Mouse (Mus musculus): ENCODE measurements around the gene 0610030E20Rik. TPM values are rescaled to one million over a fixed set of nuclear protein-coding genes. Genes with fewer than 3 reads are reported as not detected.

The 0610030E20Rik gene
- polyA plus RNA-seq (2015; fragmentation: Nextera tagmentation; extraction: Ambion mirVana): 25.9 and 26.1 TPM in 2 replicates

DNA sequence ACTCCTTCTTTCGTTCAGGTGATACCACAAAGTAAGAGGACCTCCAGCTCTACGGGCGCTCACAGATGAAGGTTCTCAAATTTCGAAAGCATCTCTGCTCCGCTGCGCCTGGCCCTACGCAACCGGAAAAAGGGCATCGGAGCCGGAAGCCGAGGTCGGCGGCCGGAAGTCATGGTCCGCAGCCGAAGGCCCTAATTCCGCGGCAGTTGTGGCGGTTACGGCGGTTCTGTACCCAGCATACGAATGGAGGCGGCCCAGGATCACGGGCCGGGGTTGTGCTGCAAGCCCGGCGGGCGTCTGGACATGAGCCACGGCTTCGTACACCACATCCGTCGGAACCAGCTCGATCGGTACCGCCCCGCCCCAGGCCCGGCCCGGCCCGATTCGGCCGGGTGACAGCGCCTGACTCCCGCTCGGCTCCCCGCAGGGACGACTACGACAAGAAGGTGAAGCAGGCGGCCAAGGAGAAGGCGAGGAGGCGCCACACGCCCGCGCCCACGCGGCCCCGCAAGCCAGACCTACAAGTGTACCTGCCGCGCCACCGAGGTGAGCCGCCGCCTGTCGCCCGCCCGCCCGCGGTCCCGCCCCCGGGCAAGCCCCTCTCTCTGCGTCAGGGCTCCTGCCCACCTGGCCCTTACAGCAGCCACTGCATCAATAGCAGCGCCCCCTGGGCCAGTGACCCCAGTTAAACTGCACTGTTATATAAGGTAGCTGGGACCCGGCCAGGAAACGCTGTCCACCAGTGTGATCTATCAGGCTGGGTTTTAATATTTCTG, at the start of gene 0610030E20Rik:
Gene 0610030E20Rik (plus strand): TSS at position 152 of the 776 bp plus-strand sequence.
- H3K9me3 ChIP-seq: no peaks in the 10 kb centered on the region
- under 1% methylated on average over 72 of the region's 72 CpGs for WGBS
- peaks cover 7% of the 10 kb centered on the region; the same call in 1 of the 2 replicates for H3K36me3 ChIP-seq
- H3K4me3 ChIP-seq (replicated peaks): peak within 1 kb of the TSS; percentile 81
- peak; percentile 80 for ATAC-seq
- peak within 1 kb of the TSS; percentile 90 for H3K27ac ChIP-seq
- H3K4me2 ChIP-seq (replicated peaks): peak within 1 kb of the TSS; percentile 82
- peaks cover 17% of the 10 kb centered on the region for H3K4me1 ChIP-seq (replicated peaks)
- no peaks in the 10 kb centered on the region for H3K27me3 ChIP-seq (replicated peaks)
- H3K9ac ChIP-seq: peak within 1 kb of the TSS; percentile 86

DNA sequence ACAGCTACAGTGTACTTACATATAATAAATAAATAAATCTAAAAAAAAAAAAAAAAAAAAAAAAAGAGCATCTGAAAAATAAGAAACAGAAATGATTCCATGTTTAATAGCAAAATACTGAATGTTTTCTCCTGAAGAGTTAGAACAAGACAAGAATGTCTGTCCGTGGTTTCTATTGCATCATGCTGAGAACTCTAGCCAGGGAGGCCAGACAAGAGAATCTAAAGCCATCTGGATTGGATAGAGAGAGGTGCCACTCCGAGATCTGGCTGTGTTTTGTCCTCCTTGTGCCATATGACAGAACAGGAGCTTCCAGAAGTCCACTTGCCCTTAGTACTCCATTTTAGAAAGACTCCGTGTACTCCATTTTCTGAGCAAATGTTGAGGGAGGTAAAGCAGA, 49.3 kb upstream of the 0610030E20Rik start:
- no peak overlapping the region for H3K4me2 ChIP-seq (replicated peaks)
- no peak for ATAC-seq
- H3K27ac ChIP-seq: no peak overlapping the region
- no peaks in the 10 kb centered on the region for H3K36me3 ChIP-seq
- no peaks in the 10 kb centered on the region for H3K9me3 ChIP-seq
- H3K27me3 ChIP-seq (replicated peaks): 0 out of 2 replicates have a peak, but pooled peaks cover 3% of the 10 kb centered on the region
- no peaks in the 10 kb centered on the region; the same call in 1 of the 2 replicates for H3K4me1 ChIP-seq (replicated peaks)
- WGBS: 84% methylated on average over 3 of the region's 3 CpGs
- H3K9ac ChIP-seq: no peak overlapping the region
- H3K4me3 ChIP-seq (replicated peaks): no peak overlapping the region

DNA sequence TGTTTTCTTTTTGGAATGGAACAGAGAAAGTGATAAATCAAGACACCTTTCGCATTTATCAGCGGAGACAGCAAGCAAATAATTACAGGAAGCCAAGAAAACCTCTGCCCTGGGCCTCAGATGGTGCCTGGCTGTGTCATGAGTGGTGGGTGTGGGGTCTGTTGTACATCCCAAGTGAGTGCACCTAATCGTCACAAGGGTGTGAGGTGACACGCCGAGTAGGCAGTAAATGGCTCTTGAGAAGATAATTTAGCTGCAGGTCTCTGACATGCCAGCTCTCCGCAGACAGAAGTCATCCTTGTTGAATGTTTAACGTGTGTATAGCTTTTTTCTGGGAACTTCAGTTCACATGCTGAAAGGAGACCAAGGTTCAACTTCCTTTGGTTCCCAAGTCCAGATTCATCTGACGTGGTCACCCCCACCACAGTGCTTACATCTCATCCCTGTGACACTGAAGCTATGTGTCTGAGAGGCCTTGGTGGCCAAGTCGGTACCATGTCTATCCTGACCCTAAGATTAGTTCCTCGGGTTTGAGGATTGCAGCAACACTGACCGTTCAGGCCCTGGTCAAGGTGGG, 44.7 kb upstream of the 0610030E20Rik start:
- ATAC-seq: peak; percentile 75
- Histone ChIP-seq H3K9ac (no peak overlapping the region), H3K27ac (no peak overlapping the region), H3K4me3 (replicated peaks) (no peak overlapping the region), H3K9me3 (no peaks in the 10 kb centered on the region), H3K27me3 (replicated peaks) (no peaks in the 10 kb centered on the region), H3K4me1 (replicated peaks) (no peaks in the 10 kb centered on the region), H3K36me3 (no peaks in the 10 kb centered on the region), H3K4me2 (replicated peaks) (no peak overlapping the region)
- WGBS: 73% methylated on average over 11 of the region's 11 CpGs

DNA sequence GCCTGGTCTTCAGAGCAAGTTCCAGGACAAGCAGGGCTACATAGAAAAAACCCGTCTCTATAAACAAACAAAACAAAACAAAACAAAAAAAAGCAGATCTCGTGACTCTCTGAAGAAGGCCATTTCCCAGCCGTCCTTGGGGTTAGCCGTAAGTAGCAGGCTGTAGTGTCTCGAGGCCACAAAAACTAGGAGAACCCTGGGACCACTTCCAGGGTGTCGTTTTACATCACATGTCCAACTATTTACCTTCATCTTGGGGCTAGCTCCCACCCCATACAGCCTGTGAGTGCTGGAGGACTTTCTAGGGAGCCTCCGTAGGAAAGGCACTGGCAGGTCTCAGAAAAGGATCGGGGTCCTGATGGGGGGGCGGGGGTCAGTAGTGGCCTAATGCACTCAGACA, 43.6 kb upstream of the 0610030E20Rik start:
- ATAC-seq: no peak
- Histone ChIP-seq H3K4me1 (replicated peaks) (no peaks in the 10 kb centered on the region), H3K9ac (no peak overlapping the region), H3K9me3 (no peaks in the 10 kb centered on the region), H3K27ac (no peak overlapping the region), H3K27me3 (replicated peaks) (no peaks in the 10 kb centered on the region), H3K36me3 (no peaks in the 10 kb centered on the region), H3K4me3 (replicated peaks) (no peak overlapping the region), H3K4me2 (replicated peaks) (no peak overlapping the region)
- 46% methylated on average over 9 of the region's 9 CpGs for WGBS

DNA sequence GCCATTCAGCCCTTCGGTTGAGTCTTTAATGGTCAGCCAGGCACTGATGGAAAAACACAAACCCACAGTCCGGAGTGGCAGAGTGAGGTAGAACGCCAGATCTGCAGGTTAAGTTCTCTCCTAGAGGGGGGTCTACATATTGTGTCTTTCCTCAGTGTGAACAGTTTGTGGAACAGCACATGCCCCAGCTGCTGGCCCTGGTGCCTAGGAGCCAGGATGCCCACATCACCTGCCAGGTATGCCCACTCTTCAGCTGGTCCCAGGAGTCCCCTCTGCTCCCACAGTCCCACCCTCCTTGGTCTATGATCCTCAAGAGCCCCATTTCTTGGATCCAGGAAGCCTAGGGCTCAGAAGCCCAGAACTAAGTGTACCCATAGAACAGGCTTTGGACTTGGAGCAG, 34.9 kb upstream of the 0610030E20Rik start:
- H3K4me3 ChIP-seq (replicated peaks): no peak overlapping the region
- H3K9ac ChIP-seq: no peak overlapping the region
- no peaks in the 10 kb centered on the region for H3K9me3 ChIP-seq
- 95% methylated on average over 3 of the region's 3 CpGs for WGBS
- no peaks in the 10 kb centered on the region for H3K4me1 ChIP-seq (replicated peaks)
- no peak for ATAC-seq
- H3K27me3 ChIP-seq (replicated peaks): no peaks in the 10 kb centered on the region
- H3K27ac ChIP-seq: no peak overlapping the region
- 0 out of 2 replicates have a peak, but pooled peaks cover under 1% of the 10 kb centered on the region for H3K36me3 ChIP-seq
- H3K4me2 ChIP-seq (replicated peaks): no peak overlapping the region

DNA sequence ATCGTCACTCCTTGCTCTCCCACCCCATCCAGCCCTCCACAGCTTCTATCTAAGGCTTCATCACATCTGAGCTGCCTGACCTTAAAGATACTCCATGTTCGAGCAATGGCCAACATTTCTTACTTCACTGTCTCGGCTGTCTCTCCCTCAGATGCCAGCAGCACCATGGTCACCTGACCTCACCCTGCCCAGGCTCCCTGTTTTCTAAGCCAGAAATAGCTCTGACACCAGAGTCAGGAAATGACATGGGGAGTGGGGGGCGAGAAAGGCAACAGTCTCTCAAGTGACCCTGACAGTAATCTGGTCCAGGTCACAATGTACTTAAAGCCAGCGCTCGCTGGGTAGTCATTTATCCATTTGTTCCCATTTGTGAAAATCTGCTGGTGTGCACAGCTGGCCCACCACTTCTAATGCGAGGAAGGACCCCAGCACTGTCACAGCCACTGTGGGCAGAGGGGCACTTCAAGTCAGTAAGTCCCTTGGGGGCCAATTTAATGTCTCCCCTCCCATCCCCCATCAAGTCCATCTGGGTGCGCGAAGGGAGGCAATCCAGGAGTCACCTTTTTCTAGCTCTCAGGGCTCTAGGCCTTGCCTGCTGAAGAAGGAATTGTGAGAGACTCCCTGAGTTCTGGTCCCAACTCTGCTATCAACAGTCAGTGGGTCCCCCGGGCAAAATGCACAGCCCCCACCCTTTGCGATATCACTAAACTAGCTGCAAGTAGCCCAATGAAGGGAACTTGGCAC, 33.8 kb upstream of the 0610030E20Rik start:
- ATAC-seq: no peak
- no peak overlapping the region for H3K9ac ChIP-seq
- no peaks in the 10 kb centered on the region for H3K9me3 ChIP-seq
- no peaks in the 10 kb centered on the region for H3K27me3 ChIP-seq (replicated peaks)
- WGBS: 87% methylated on average over 11 of the region's 11 CpGs
- no peak overlapping the region for H3K27ac ChIP-seq
- no peaks in the 10 kb centered on the region for H3K4me1 ChIP-seq (replicated peaks)
- H3K4me2 ChIP-seq (replicated peaks): no peak overlapping the region
- H3K4me3 ChIP-seq (replicated peaks): no peak overlapping the region
- H3K36me3 ChIP-seq: 0 out of 2 replicates have a peak, but pooled peaks cover 3% of the 10 kb centered on the region

DNA sequence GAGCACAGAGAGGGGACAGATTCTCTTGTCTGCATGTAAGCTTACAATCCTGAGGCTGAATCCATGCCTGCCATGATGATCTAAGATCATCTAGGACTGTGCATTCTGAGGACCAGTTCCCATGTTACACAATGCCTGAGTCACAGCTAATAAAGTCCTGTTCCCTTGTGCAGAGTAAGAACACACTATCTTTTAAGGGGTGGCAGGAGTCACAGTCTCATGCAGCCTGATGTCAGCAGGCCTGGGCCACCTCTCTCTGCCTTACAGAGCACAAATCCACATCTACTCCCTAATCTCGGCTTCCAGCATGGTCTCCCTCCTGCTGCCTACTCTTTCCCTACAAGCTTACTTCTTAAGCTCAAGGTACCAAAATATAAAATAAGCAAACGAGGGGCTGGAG, 31.7 kb upstream of the 0610030E20Rik start:
- Histone ChIP-seq H3K9ac (no peak overlapping the region), H3K4me1 (replicated peaks) (no peaks in the 10 kb centered on the region), H3K4me3 (replicated peaks) (no peak overlapping the region), H3K9me3 (no peaks in the 10 kb centered on the region), H3K36me3 (peaks cover 18% of the 10 kb centered on the region; the same call in 1 of the 2 replicates), H3K27me3 (replicated peaks) (no peaks in the 10 kb centered on the region), H3K27ac (no peak overlapping the region), H3K4me2 (replicated peaks) (no peak overlapping the region)
- no peak for ATAC-seq
- WGBS: 87% methylated on average over 2 of the region's 2 CpGs

DNA sequence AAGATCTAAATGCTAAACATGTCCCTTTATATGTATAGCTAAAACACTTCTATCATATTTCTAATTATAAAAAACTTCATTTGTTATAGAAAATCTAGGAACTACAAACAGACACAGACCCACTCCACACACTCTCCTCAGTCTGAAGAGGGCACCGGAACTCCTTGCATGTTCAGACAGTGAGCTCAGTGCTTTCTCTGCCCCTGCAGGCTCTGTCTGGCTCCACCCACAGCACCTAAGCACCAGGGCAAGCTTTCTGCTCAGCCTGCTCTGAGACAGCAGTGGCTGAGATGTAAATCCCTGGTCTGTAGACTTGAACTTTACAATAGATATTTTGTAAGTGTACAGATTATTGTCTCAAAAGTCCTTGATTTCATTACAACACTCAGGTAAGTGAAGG, 31.1 kb upstream of the 0610030E20Rik start:
- no peak for ATAC-seq
- WGBS: 50% methylated on average over 1 of the region's 1 CpGs

DNA sequence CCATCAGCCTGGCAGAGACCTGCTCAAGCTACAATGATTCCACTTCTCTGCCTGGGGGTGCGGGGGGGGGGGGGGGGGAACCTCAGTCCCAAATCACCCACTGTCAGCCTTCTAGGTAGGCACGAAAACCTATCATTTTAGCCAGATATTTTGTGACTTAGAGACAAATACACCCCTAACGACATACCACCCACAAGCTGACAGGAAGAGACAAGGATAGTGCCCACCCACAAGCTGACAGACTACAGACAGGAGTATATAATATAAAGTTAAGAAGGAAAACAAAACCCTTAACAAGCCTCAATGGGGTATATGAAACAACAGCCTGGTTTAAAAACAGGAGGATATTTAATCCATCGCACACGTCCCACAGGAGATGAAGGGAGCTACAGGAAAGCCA, 28.7 kb upstream of the 0610030E20Rik start:
- Histone ChIP-seq H3K36me3 (peaks cover 27% of the 10 kb centered on the region), H3K4me2 (replicated peaks) (no peak overlapping the region), H3K4me3 (replicated peaks) (no peak overlapping the region), H3K27me3 (replicated peaks) (no peaks in the 10 kb centered on the region), H3K9ac (no peak overlapping the region), H3K9me3 (no peaks in the 10 kb centered on the region), H3K27ac (no peak overlapping the region), H3K4me1 (replicated peaks) (no peaks in the 10 kb centered on the region)
- ATAC-seq: no peak
- WGBS: 85% methylated on average over 5 of the region's 5 CpGs

More for the DNA sequence above, 31.1 kb upstream of the 0610030E20Rik start:
- no peak overlapping the region for H3K4me3 ChIP-seq (replicated peaks)
- H3K36me3 ChIP-seq: peaks cover 18% of the 10 kb centered on the region; the same call in 1 of the 2 replicates
- H3K9me3 ChIP-seq: no peaks in the 10 kb centered on the region
- H3K4me1 ChIP-seq (replicated peaks): no peaks in the 10 kb centered on the region
- H3K9ac ChIP-seq: no peak overlapping the region
- H3K27me3 ChIP-seq (replicated peaks): no peaks in the 10 kb centered on the region
- H3K4me2 ChIP-seq (replicated peaks): no peak overlapping the region
- no peak overlapping the region for H3K27ac ChIP-seq

DNA sequence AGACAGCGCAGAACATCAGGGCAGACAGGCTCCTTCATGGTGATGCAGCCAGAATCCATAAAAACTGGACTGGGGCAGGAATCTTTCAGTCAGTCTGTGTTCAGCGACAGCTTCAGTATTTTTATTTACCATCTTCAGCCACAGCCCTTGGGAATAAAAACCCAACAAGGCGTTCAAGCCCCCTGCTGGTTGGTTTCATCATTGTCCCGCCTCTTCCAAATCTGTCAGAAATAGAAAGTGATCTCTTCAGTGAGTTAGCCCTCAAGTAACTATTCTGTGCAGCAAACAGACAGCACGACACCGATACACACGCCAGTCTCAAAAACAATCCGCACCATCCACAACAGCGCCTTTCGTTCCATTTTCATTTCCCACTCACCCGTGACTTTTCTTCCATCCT, 28.1 kb upstream of the 0610030E20Rik start:
- Histone ChIP-seq H3K27ac (no peak overlapping the region), H3K9me3 (no peaks in the 10 kb centered on the region), H3K27me3 (replicated peaks) (no peaks in the 10 kb centered on the region), H3K4me2 (replicated peaks) (no peak overlapping the region), H3K9ac (no peak overlapping the region), H3K36me3 (peaks cover 28% of the 10 kb centered on the region), H3K4me1 (replicated peaks) (no peaks in the 10 kb centered on the region), H3K4me3 (replicated peaks) (no peak overlapping the region)
- WGBS: 78% methylated on average over 11 of the region's 11 CpGs
- no peak for ATAC-seq

DNA sequence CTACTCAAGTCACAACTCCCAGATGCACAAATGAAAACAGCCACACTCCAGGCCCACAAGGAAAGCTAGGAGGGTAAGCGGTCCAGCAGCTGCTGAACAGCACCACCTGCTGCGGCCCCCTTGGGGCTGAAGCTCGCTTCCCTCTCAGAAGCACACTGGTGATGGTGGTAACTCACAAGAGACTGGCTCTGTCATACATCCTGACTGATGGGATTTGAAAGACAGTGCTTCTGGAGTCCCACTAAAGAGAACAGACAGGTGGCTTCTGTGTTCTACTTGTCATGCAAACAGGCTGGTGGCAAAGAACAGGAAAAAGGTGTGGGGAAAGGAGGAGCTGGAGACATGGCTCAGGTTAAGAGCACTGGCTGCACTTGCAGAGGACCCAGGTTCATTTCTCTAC, 24.2 kb upstream of the 0610030E20Rik start:
- Histone ChIP-seq H3K4me1 (replicated peaks) (no peaks in the 10 kb centered on the region), H3K9me3 (no peaks in the 10 kb centered on the region), H3K9ac (no peak overlapping the region), H3K4me3 (replicated peaks) (no peak overlapping the region), H3K36me3 (peaks cover 44% of the 10 kb centered on the region), H3K27me3 (replicated peaks) (no peaks in the 10 kb centered on the region), H3K27ac (no peak overlapping the region), H3K4me2 (replicated peaks) (no peak overlapping the region)
- 94% methylated on average over 3 of the region's 3 CpGs for WGBS
- ATAC-seq: no peak

DNA sequence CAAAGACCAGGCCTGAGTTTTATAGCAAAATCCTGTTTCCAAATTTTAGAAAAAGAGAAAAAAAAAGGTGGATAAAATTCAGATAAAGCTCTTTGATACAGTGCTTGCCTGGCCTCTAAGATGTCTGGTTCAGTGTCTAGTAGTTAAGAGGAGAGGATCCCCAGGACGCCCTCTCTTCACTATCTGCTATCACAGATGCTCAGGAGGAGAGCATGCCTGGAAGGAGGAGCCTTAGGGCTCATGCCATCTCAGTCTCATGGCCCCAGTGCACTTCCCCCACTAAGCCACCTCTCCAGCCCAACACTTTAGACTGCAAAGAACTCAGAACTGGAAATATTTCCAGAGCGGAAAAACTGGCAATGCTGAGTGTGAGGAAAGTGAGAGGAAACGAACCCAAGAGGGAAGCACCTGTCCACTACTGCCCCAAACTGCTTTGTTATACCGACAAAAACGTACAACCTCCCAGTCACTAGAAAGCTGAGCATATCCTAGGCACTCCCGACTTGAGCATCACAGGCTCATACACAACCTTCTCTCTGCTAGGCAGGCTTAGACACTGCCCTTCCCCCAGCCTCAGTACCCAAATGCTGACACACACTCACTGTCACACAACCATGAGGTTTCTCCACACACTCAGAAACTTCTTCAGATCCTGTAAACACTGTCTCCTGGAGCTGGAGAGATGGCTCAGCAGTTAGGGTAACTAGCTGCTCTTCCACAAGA, 23.2 kb upstream of the 0610030E20Rik start:
- 91% methylated on average over 6 of the region's 6 CpGs for WGBS
- Histone ChIP-seq H3K9ac (no peak overlapping the region), H3K9me3 (no peaks in the 10 kb centered on the region), H3K4me1 (replicated peaks) (no peaks in the 10 kb centered on the region), H3K27ac (no peak overlapping the region), H3K27me3 (replicated peaks) (no peaks in the 10 kb centered on the region), H3K4me3 (replicated peaks) (no peak overlapping the region), H3K36me3 (peaks cover 45% of the 10 kb centered on the region), H3K4me2 (replicated peaks) (no peak overlapping the region)
- no peak for ATAC-seq

Measured in intestine, embryonic 15.5 days (tissue).